Mouse (Mus musculus) heart, adult 11 months (tissue): ENCODE data around the gene Plpp1.

Experiments
- DNase-seq: peaks from one replicate; pipeline ENCODE4 v3.0.0; 2022

The Plpp1 gene

GRCm38 (mm10) chr13:112822413-112822812 is 21.8 kb downstream of the Plpp1 start:
- DNase-seq = no peak

GRCm38 (mm10) chr13:112823236-112823910 is 22.8 kb downstream of the Plpp1 start:
- DNase-seq = peak; percentile 88

- DNase-seq = peak; percentile 94
Observed at GRCm38 (mm10) chr13:112823911-112824648, 23.5 kb downstream of the Plpp1 start.

- peak; percentile 70 for DNase-seq
Observed at GRCm38 (mm10) chr13:112825479-112825878, 24.9 kb downstream of the Plpp1 start.

- DNase-seq = peak; percentile 77
Observed at GRCm38 (mm10) chr13:112829619-112830018, 29.0 kb downstream of the Plpp1 start.

- peak; percentile 56 for DNase-seq
Observed at GRCm38 (mm10) chr13:112832589-112832988, 32.0 kb downstream of the Plpp1 start.

GRCm38 (mm10) chr13:112833253-112833894 is 32.8 kb downstream of the Plpp1 start:
- DNase-seq = peak; percentile 81

GRCm38 (mm10) chr13:112833895-112834263 is 33.3 kb downstream of the Plpp1 start:
- DNase-seq = peak; percentile 57

- DNase-seq = peak; percentile 89
Observed at GRCm38 (mm10) chr13:112835113-112835512, 34.5 kb downstream of the Plpp1 start.

- DNase-seq = peak; percentile 51
Observed at GRCm38 (mm10) chr13:112836951-112837350, 36.4 kb downstream of the Plpp1 start.

- peak; percentile 77 for DNase-seq
Observed at GRCm38 (mm10) chr13:112837621-112838155, 37.1 kb downstream of the Plpp1 start.

GRCm38 (mm10) chr13:112838562-112839232 is 38.1 kb downstream of the Plpp1 start:
- peak; percentile 11 for DNase-seq

GRCm38 (mm10) chr13:112840241-112841087 is 39.9 kb downstream of the Plpp1 start:
- no peak for DNase-seq

- DNase-seq = no peak
Observed at GRCm38 (mm10) chr13:112845931-112846330, 45.3 kb downstream of the Plpp1 start.

GRCm38 (mm10) chr13:112853710-112854316 is 53.2 kb downstream of the Plpp1 start:
- peak; percentile 4 for DNase-seq

- peak; percentile 82 for DNase-seq
Observed at GRCm38 (mm10) chr13:112854402-112854801, 53.8 kb downstream of the Plpp1 start.

- peak; percentile 61 for DNase-seq
Observed at GRCm38 (mm10) chr13:112857921-112858320, 57.3 kb downstream of the Plpp1 start.

- peak; percentile 76 for DNase-seq
Observed at GRCm38 (mm10) chr13:112859574-112860134, 59.1 kb downstream of the Plpp1 start.

GRCm38 (mm10) chr13:112860370-112860769 is 59.8 kb downstream of the Plpp1 start:
- DNase-seq = peak; percentile 61

GRCm38 (mm10) chr13:112860911-112861310 is 60.3 kb downstream of the Plpp1 start:
- peak; percentile 61 for DNase-seq

GRCm38 (mm10) chr13:112861825-112862306 is 61.3 kb downstream of the Plpp1 start:
- DNase-seq = peak; percentile 89
